Mouse (Mus musculus) testis, adult 2 months (tissue): ENCODE measurements around the gene Slc30a5. TPM values are rescaled to one million over a fixed set of nuclear protein-coding genes. Genes with fewer than 3 reads are reported as not detected.
"Not testable (repeated sequence)": the region's sequence is repeated elsewhere in the genome, so short reads cannot be mapped to it uniquely, and the experiment has no call there.

ENCODE experiments used
- H3K27ac ChIP-seq: fragments of 200-500 bp; 2 replicates; pipeline ENCODE4 v1.5.1; 2012; ENCODE audit warnings: low read depth, low read length; ENCODE audit not compliant: control insufficient read depth, insufficient read depth
- H3K27me3 ChIP-seq: fragments of 200-500 bp; 2 replicates; pipeline ENCODE4 v1.6.1; 2012; ENCODE audit warnings: mild to moderate bottlenecking, low read length, moderate library complexity; ENCODE audit not compliant: control insufficient read depth, insufficient read depth
- H3K36me3 ChIP-seq: fragments of 200-500 bp; 2 replicates; pipeline ENCODE4 v1.6.1; 2012; ENCODE audit warnings: mild to moderate bottlenecking, low read length; ENCODE audit not compliant: control insufficient read depth, insufficient read depth
- H3K4me1 ChIP-seq: fragments of 200-500 bp; 2 replicates; pipeline ENCODE4 v1.6.1; 2012; ENCODE audit warnings: low read length; ENCODE audit not compliant: control insufficient read depth, insufficient read depth
- H3K4me3 ChIP-seq: fragments of 200-500 bp; 2 replicates; pipeline ENCODE4 v1.5.1; 2012; ENCODE audit warnings: low read depth, mild to moderate bottlenecking, low read length, moderate library complexity, mixed read lengths; ENCODE audit not compliant: control insufficient read depth
- CTCF ChIP-seq: fragments of 200-500 bp; IDR thresholded peaks from 2 replicates; pipeline ENCODE4 v1.5.1; 2012; ENCODE audit warnings: low read depth, mild to moderate bottlenecking, inconsistent platforms, low read length, moderate library complexity; ENCODE audit not compliant: control insufficient read depth, insufficient read depth, insufficient replicate concordance
- POLR2A ChIP-seq: fragments of 200-500 bp; IDR thresholded peaks from 2 replicates; pipeline ENCODE4 v1.6.1; 2012; ENCODE audit warnings: low read depth, mild to moderate bottlenecking, inconsistent platforms, low read length, moderate library complexity; ENCODE audit not compliant: control insufficient read depth
- polyA plus RNA-seq: library from polyadenylated mRNA; depleted of rRNA; stranded (reverse); fragments of >200 nt; gene quantifications from 2 replicates; pipeline ENCODE4 v1.2.3, GENCODE M21; 2012

Gene Slc30a5
- polyA plus RNA-seq, 1 experiment, result 12.5 TPM

GRCm38 (mm10) chr13:100874588-100874987 lies 41.4 kb upstream of the Slc30a5 start:
- no peak for TF ChIP-seq CTCF
- TF ChIP-seq POLR2A, result no peak
- Histone ChIP-seq H3K27ac (no peak overlapping the region), H3K36me3 (no peaks in the 10 kb centered on the region), H3K4me1 (no peaks in the 10 kb centered on the region; the same call in 1 of the 2 replicates), H3K27me3 (no peaks in the 10 kb centered on the region), H3K4me3 (no peak overlapping the region)

GRCm38 (mm10) chr13:100873530-100873929 lies 40.3 kb upstream of the Slc30a5 start:
- peak; percentile 10; the same call in 1 of the 2 replicates for TF ChIP-seq POLR2A
- TF ChIP-seq CTCF, result no peak
- Histone ChIP-seq H3K27me3 (no peaks in the 10 kb centered on the region), H3K4me1 (no peaks in the 10 kb centered on the region; the same call in 1 of the 2 replicates), H3K36me3 (no peaks in the 10 kb centered on the region), H3K4me3 (no peak overlapping the region), H3K27ac (no peak overlapping the region)

- no peaks in the 10 kb centered on the region for H3K36me3 ChIP-seq
- H3K27ac ChIP-seq, result no peak overlapping the region
- TF ChIP-seq CTCF (no peak), POLR2A (no peak)
- H3K27me3 ChIP-seq, result no peaks in the 10 kb centered on the region
- no peaks in the 10 kb centered on the region; the same call in 1 of the 2 replicates for H3K4me1 ChIP-seq
- H3K4me3 ChIP-seq, result no peak overlapping the region
Observed at GRCm38 (mm10) chr13:100871445-100872171, 38.4 kb upstream of the Slc30a5 start.

GRCm38 (mm10) chr13:100869813-100870212 lies 36.6 kb upstream of the Slc30a5 start:
- Histone ChIP-seq H3K27me3 (no peaks in the 10 kb centered on the region), H3K4me3 (no peak overlapping the region), H3K4me1 (no peaks in the 10 kb centered on the region; the same call in 1 of the 2 replicates), H3K36me3 (no peaks in the 10 kb centered on the region), H3K27ac (no peak overlapping the region)
- TF ChIP-seq CTCF, result no peak
- no peak for TF ChIP-seq POLR2A

- no peaks in the 10 kb centered on the region for H3K36me3 ChIP-seq
- TF ChIP-seq CTCF (no peak), POLR2A (no peak)
- no peak overlapping the region for H3K27ac ChIP-seq
- no peak overlapping the region for H3K4me3 ChIP-seq
- H3K27me3 ChIP-seq, result no peaks in the 10 kb centered on the region
- H3K4me1 ChIP-seq, result no peaks in the 10 kb centered on the region
Observed at GRCm38 (mm10) chr13:100866311-100866710, 33.1 kb upstream of the Slc30a5 start.

GRCm38 (mm10) chr13:100865744-100866143 lies 32.5 kb upstream of the Slc30a5 start:
- Histone ChIP-seq H3K27me3 (no peaks in the 10 kb centered on the region), H3K36me3 (no peaks in the 10 kb centered on the region), H3K4me1 (no peaks in the 10 kb centered on the region), H3K27ac (no peak overlapping the region), H3K4me3 (no peak overlapping the region)
- no peak for TF ChIP-seq POLR2A
- TF ChIP-seq CTCF, result no peak

GRCm38 (mm10) chr13:100863914-100864313 lies 30.7 kb upstream of the Slc30a5 start:
- H3K27ac ChIP-seq, H3K36me3 ChIP-seq, H3K27me3 ChIP-seq, H3K4me3 ChIP-seq, H3K4me1 ChIP-seq: not testable (repeated sequence)

GRCm38 (mm10) chr13:100859117-100859516 lies 25.9 kb upstream of the Slc30a5 start:
- H3K4me3 ChIP-seq, result no peak overlapping the region
- no peak overlapping the region for H3K27ac ChIP-seq
- TF ChIP-seq CTCF (no peak), POLR2A (no peak)
- no peaks in the 10 kb centered on the region for H3K36me3 ChIP-seq
- H3K27me3 ChIP-seq, result no peaks in the 10 kb centered on the region
- no peaks in the 10 kb centered on the region for H3K4me1 ChIP-seq
